Mouse (Mus musculus) naive thymus-derived CD4-positive, alpha-beta T cell, adult 2 months (primary cell): Measurements from ENCODE around the gene Tekt5.

Experiments
- DNase-seq: peaks from one replicate; pipeline ENCODE4 v3.0.0-alpha.2; 2011; ENCODE audit warnings: low read depth

Gene Tekt5

DNA sequence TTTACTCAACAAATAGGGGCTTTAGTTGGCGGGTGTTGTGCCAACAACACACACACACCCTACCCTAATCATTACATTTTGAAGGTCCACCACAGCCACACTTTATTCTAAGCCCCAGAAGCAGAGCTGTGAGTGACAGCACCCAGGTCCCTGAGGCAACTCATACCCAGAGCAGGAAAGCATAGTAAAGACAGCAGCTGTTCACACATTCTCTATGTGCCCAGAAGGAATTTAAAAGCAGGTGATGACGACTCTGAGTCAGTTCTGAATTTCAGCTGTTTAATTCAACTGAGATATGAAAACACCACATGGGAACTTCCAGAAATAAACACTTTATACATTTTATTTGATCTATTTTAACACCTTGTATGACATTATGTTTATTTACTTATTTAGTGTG is 15.8 kb downstream of the Tekt5 start:
- no peak for DNase-seq

DNA sequence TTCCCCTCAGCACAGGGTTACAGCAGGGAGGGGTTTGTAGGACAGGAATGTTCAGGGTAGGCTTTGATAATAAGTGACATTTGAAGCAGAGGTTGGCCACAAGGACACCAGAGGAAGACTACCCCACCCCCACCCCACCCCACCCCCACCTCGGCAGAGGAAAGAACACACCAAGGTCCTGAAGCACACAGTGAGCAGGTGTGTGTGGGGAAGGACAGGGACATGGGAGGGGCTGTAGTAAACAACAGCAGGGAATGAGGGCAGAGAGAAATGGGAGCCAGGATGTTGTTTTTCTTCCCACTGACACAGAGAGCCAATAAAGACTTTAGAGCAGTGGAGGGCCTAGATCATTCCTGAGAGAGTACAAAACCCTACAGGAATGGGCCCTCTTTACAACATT is 18.0 kb downstream of the Tekt5 start:
- DNase-seq: no peak

- no peak for DNase-seq
Observed at GRCm38 (mm10) chr16:10374254-10375011, 20.9 kb downstream of the Tekt5 start.

DNA sequence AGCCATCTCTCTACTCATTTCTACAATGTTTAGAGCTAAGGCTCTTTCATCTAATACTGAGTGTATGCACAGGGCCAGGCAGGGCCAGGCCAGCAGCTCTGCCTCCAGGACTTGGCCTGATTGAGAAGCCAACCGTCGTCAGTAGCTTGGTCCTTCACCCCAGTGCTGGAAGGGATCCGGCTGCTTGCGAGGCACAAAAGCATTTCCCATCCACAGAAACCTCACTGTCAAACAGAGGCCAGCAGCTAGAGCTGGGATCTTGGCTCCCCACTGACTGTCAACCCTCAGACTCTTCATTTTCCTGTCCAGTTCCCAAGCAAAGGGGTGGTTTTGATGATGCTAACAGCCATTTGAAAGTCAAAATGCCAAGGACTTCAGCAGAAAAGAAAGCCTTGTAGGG is 22.9 kb downstream of the Tekt5 start:
- no peak for DNase-seq

- no peak for DNase-seq
Observed at GRCm38 (mm10) chr16:10369996-10370395, 25.3 kb downstream of the Tekt5 start.

DNA sequence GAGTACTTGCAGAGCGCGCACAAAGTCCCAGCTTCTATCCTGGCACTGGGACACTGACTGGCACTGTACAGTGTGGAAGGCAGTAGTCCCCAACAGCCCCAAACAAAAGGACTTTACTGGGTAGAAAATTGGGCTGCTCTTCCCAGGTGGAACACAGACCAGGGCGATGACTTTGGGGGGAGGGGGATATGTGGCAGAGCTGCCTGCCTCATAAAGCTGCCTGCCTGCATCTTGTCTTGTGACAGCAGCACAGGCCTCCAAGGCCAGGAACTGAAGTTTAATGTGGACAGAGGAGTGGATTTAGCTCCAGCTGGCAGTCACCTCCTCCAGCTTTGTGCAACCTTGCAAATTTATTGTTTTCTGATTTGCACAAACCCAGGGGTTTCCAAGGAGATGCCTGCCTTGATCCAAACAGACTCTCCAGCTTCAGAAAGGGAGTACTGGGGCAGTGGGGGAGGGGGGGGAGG is 25.8 kb downstream of the Tekt5 start:
- no peak for DNase-seq

DNA sequence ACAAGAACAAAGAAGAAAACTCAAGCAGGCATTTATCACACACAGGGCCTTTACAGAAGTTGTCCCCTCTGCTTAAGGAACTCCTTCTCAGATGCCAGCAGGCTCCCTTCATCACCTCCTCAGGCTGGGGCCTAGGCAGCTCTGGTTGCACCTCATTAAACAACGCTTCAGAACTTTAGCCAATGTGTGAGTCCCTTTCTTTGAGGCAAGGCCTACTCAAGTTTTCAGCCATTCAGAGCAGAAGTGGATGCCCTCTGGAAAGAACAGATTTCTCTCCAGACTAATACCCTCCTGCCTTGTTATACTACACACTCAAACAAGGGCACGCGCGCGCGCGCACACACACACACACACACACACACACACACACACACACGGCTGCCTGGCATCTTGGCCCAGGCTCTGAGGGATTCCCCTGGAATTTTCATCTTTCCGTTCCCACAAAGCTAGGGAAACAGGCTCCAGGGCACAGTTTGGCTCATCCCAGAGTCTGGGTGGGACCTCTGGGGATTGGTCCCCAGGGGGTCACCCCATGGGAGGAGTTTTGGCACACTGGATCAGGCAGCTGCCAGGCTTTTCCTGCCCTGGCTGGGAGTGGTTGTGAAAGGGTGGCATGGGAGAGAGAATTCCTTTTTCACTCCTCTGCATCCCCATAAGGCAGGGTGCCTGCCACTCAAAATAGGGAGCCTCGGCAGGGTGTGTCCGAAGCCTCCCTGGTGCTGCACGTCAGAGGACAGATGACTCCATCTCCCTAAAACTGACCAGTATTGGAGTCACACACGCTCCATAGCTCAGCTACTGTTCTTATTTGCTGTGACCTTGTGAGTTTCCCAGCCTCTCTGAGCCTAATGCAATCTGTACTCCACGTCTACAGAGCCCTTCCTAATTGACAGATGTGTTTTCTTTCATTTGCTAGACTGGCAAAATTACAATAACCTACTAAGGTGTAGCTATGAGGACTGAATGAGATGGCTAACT is 28.8 kb downstream of the Tekt5 start:
- no peak for DNase-seq

DNA sequence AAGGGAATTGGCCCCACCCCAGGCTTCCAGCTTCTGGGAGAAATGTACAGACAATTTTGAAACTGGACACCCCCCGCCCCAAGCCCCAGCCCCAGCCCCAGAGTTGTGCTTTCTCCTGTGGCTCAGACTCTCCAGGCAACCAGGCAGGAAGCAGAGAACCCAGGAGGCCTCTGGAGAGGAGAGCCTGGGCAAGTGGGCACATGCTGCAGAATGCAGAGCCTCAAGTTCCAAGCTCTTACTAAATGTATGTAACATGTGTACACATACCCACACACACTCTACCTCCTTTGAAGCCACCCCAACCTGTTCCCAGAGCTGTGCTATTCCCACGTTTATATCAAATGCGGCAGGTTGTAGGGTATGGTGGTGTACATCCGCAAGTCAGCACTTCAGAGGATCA is 29.5 kb downstream of the Tekt5 start:
- DNase-seq: no peak

GRCm38 (mm10) chr16:10363061-10363460 is 32.2 kb downstream of the Tekt5 start:
- DNase-seq: no peak

DNA sequence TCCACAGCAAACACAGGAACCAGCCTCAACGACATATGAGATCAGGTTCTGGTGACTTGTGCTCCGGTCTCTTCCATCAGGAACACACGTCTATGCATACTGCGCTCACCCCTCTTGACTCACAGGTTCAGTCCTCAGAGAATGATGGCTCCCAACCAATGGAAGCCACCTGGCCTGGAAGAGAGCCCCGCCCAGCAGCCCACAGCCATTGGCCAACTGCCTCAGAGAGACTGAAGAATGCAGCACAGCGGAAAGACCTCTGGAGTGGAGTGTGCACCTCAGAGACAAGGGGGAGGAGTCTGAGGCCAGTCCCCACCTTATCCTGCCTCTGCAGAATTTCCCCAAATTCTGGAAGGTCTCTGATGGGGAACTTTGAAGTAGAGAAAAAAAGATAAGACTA is 36.0 kb downstream of the Tekt5 start:
- no peak for DNase-seq

- DNase-seq: peak; percentile 10
Observed at GRCm38 (mm10) chr16:10358010-10358934, 37.0 kb downstream of the Tekt5 start.

GRCm38 (mm10) chr16:10355004-10355403 is 40.3 kb downstream of the Tekt5 start:
- no peak for DNase-seq

DNA sequence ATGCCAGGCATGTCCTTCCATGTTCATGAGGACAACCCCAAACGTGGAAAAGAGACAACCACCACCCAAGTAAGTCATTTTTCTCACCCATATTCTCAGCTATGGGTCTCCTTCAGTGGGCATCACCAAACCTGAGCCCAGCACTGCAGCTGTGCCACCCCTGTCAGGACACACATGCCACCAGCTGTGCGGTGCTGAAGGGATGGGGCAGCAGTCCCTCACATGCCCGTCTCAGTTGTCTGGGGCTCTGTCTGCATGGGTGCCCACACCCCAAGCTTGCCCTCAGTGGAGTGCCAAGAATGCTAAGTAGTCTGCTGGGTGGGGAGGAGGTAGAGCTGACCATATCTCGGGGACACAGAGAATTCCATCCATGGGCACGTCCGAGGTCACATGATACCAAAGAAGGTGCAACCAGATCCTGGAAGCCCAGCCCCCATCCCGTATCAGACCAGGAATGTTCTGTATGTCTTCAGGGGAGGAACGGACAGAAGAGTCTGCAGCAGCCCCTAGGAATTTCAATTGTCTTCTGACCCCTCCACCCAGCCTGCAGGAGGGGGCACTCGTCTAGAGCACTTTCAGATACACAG is 44.1 kb downstream of the Tekt5 start:
- no peak for DNase-seq

GRCm38 (mm10) chr16:10349876-10350275 is 45.4 kb downstream of the Tekt5 start:
- no peak for DNase-seq

DNA sequence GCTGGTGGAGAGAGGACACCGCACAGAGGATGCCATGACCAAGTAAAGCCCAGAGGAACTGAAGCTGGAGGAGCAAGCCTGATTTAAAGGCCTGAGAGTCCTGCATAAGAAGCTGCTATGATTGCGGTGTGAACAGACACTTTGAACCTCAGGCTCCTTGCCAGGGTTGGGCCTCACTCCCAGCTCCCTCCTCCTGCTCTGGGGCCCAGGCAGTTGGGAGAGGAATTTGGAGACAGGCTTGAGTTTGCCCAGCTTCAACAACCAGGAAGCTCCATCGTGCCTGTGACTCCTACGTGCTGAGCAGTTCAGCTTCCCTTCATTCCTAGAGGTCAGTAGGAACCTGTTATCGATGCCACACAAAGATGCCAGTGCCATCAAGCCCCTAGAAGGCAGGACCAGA is 45.9 kb downstream of the Tekt5 start:
- no peak for DNase-seq

DNA sequence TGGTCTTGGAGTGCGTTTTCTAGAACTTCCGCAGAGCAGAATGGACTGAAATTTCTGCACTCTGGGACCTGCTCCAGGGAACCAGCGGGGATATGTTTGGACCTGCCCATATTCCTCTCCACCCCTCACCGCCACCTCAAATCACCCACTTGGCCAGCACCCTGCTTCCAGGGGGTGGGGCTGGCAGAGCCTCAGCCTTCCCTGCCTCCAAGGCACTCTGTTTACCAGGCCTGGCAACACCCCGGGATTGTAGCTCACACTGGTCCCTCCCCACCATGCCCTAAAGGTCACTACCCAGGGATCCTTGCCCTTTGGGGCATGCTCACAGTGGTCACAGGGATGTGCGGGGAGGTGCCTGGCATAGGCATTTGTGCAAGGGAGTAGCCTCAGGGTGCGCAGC is 47.7 kb downstream of the Tekt5 start:
- no peak for DNase-seq

- DNase-seq: no peak
Observed at GRCm38 (mm10) chr16:10341110-10341509, 54.2 kb downstream of the Tekt5 start.

- no peak for DNase-seq
Observed at GRCm38 (mm10) chr16:10339930-10340329, 55.4 kb downstream of the Tekt5 start.

GRCm38 (mm10) chr16:10338601-10339000 is 56.7 kb downstream of the Tekt5 start:
- DNase-seq: no peak

- no peak for DNase-seq
Observed at GRCm38 (mm10) chr16:10337422-10338197, 57.7 kb downstream of the Tekt5 start.
